Mouse (Mus musculus): ENCODE data around the gene Rimbp2. TPM values are rescaled to one million over a fixed set of nuclear protein-coding genes. Genes with fewer than 3 reads are reported as not detected.

Gene Rimbp2
- polyA plus RNA-seq, 1 experiment from 2014 or later, result not detected

DNA sequence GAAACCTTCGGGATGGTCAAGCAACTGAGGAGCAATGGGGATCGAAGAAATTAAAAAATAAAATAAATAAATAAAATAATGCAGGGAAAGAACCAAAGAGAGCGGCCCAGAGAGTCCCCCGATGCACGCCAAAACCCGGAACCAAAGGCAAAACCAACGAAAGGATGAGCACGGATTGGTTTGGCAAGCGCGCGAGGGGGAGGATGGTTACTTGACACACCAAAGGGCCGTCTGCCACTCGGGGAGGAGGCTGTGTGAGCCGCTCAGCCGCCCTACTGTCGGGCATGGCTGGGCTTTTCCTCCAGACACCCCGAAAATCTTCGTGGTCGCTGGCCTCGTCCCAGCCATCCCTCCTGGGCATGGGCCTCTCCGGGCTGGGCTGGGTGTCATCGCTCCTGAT lies 171.7 kb downstream of the Rimbp2 start:
- H3K27ac ChIP-seq (ENCODE audit: low read length), result no peak overlapping the region
- no peak overlapping the region for H3K4me3 ChIP-seq (ENCODE audit: low read depth, low read length)
- H3K4me1 ChIP-seq (ENCODE audit: control insufficient read depth, low read depth, low read length), result no peaks in the 10 kb centered on the region
- H3K9ac ChIP-seq (ENCODE audit: low read depth, low read length), result no peak overlapping the region
- ATAC-seq (ENCODE audit: low read depth), result no peak
- no peak overlapping the region for H3K4me2 ChIP-seq (ENCODE audit: low read depth, low read length)
- no peaks in the 10 kb centered on the region; the same call in 1 of the 2 replicates for H3K9me3 ChIP-seq (replicated peaks; ENCODE audit: control insufficient read depth, low read length)
- no peaks in the 10 kb centered on the region for H3K27me3 ChIP-seq (ENCODE audit: control insufficient read depth, insufficient read depth, low read depth, low read length)
- 55% methylated on average over 22 of the region's 22 CpGs for WGBS (ENCODE audit: insufficient replicate concordance)
- no peaks in the 10 kb centered on the region for H3K36me3 ChIP-seq (ENCODE audit: control insufficient read depth, insufficient read depth)

DNA sequence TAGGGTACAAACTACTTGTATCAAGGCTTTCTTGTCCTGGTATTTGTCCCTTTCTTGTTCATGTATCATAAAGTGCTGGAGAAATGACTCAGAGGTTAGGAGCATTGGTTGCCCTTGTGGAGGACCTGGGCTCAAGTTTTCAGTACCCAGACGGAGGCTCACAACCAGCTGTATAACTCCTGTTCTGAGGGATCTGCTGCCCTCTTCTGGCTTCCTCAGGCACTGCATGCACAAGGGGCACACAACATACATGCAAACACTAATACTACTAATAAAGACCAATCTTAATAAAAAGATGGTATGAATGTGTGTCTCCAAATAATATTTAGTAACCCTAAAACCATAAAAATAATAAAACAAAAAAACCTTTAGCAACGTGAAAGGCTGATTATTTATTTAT lies 176.9 kb downstream of the Rimbp2 start:
- ATAC-seq (ENCODE audit: low read depth), result no peak
- Histone ChIP-seq H3K9me3 (replicated peaks; ENCODE audit: control insufficient read depth, low read length) (no peaks in the 10 kb centered on the region; the same call in 1 of the 2 replicates), H3K4me3 (ENCODE audit: low read depth, low read length) (no peak overlapping the region), H3K27ac (ENCODE audit: low read length) (no peak overlapping the region), H3K4me1 (ENCODE audit: control insufficient read depth, low read depth, low read length) (no peaks in the 10 kb centered on the region), H3K4me2 (ENCODE audit: low read depth, low read length) (no peak overlapping the region), H3K9ac (ENCODE audit: low read depth, low read length) (no peak overlapping the region), H3K36me3 (ENCODE audit: control insufficient read depth, insufficient read depth) (no peaks in the 10 kb centered on the region), H3K27me3 (ENCODE audit: control insufficient read depth, insufficient read depth, low read depth, low read length) (no peaks in the 10 kb centered on the region)
- WGBS (ENCODE audit: insufficient replicate concordance), result 55% methylated on average over 2 of the region's 2 CpGs

DNA sequence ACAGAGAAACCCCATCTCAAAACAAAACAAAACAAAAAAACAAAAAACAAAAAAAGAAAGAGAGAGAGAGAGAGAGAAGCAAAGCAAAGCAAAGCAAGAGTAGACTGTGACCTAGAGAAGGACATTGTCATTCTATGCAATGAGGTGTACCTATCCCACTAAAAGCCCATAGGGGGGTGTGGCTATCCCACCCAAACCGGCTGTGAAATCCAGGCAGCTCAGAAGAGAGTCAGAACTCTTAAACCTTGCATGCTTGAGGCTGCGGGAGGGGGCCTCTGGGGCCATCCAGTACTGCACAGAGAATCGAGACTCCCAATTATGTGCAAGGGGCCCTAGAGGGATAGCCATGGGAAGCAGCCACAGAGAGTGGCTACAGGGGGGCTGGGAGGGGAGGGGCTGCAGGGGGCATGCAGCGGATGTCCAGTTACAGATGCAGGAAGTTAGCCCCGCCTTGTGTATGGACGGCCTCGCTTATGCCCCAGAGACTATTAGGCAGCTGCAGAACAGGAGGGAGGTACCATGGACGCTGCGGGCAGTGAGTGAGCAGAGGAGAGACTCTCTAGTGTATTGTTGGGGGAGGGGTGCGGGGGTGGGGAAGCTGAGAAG lies 184.2 kb downstream of the Rimbp2 start:
- no peak for ATAC-seq (ENCODE audit: low read depth)
- no peaks in the 10 kb centered on the region; the same call in 1 of the 2 replicates for H3K9me3 ChIP-seq (replicated peaks; ENCODE audit: control insufficient read depth, low read length)
- H3K9ac ChIP-seq (ENCODE audit: low read depth, low read length), result no peak overlapping the region
- no peaks in the 10 kb centered on the region for H3K27me3 ChIP-seq (ENCODE audit: control insufficient read depth, insufficient read depth, low read depth, low read length)
- H3K27ac ChIP-seq (ENCODE audit: low read length), result no peak overlapping the region
- no peaks in the 10 kb centered on the region for H3K36me3 ChIP-seq (ENCODE audit: control insufficient read depth, insufficient read depth)
- 11% methylated on average over 10 of the region's 10 CpGs for WGBS (ENCODE audit: insufficient replicate concordance)
- no peak overlapping the region for H3K4me2 ChIP-seq (ENCODE audit: low read depth, low read length)
- H3K4me1 ChIP-seq (ENCODE audit: control insufficient read depth, low read depth, low read length), result no peaks in the 10 kb centered on the region
- H3K4me3 ChIP-seq (ENCODE audit: low read depth, low read length), result no peak overlapping the region

DNA sequence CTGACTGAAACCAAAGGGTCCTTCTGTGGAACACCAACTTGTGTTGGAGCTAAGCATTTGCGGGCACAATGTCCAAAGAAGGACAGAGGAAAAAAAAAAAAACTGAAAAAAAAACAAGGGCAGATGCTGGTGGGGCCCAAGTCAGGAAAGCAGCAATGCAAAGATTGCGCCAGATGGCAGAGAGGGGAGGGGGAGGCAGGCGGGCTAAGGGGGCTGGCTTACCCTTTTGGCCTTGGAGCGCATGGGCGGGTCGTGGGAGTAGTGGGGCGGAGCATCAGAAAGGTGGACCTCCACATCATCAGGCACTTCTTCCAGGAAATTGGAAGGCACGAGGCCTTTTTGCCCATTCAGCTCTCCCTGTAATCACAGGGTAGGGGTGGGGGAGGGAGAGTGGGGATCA lies 192.2 kb downstream of the Rimbp2 start:
- no peaks in the 10 kb centered on the region for H3K36me3 ChIP-seq (ENCODE audit: control insufficient read depth, insufficient read depth)
- WGBS (ENCODE audit: insufficient replicate concordance), result 26% methylated on average over 8 of the region's 8 CpGs
- H3K9me3 ChIP-seq (replicated peaks; ENCODE audit: control insufficient read depth, low read length), result peaks cover 3% of the 10 kb centered on the region; the same call in 1 of the 2 replicates
- no peaks in the 10 kb centered on the region for H3K4me1 ChIP-seq (ENCODE audit: control insufficient read depth, low read depth, low read length)
- H3K9ac ChIP-seq (ENCODE audit: low read depth, low read length), result no peak overlapping the region
- no peaks in the 10 kb centered on the region for H3K27me3 ChIP-seq (ENCODE audit: control insufficient read depth, insufficient read depth, low read depth, low read length)
- H3K27ac ChIP-seq (ENCODE audit: low read length), result no peak overlapping the region
- no peak overlapping the region for H3K4me3 ChIP-seq (ENCODE audit: low read depth, low read length)
- ATAC-seq (ENCODE audit: low read depth), result no peak
- H3K4me2 ChIP-seq (ENCODE audit: low read depth, low read length), result no peak overlapping the region

DNA sequence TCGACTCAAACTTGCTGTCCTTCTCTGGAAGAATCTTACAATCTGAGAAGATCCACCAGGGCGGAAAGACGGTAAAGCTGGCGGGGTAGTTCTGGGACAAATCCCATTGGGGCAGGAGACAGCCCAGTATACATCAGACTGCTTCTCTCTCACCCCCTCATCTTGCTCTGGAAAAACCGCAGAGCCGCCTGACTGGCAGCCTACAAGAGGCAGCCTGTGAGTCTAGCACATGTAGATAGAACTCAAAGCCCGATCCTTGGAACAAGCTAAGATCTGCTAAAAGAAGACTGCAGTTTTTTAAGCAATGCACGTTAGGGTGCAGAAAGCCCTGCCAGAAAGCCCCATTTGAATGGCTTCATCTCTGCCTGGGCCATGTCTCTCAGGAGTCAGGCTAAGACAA lies 207.0 kb downstream of the Rimbp2 start:
- WGBS (ENCODE audit: insufficient replicate concordance), result 72% methylated on average over 8 of the region's 8 CpGs

DNA sequence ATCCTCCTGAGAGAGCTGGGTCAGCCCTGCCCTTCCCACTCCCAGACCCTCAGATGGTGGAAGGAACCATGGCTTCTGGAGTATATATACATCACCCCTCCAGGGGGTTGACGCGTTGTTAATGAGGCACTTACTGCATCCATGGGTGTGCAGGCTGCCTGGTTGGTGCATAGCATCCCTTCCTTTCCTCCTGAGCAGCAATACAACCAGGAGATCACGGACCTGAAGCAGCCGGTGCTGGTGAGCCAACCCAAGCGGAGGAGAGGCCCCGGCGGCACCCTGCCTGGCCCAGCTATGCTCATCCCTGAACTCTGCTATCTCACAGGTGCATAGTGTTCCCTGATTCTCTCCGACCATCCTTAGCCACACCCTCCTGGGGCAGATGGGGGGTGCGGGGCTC lies 208.1 kb downstream of the Rimbp2 start:
- 69% methylated on average over 9 of the region's 9 CpGs for WGBS (ENCODE audit: insufficient replicate concordance)
- H3K4me2 ChIP-seq (ENCODE audit: low read depth, low read length), result no peak overlapping the region

More for the DNA sequence above, 207.0 kb downstream of the Rimbp2 start:
- Histone ChIP-seq H3K27me3 (ENCODE audit: control insufficient read depth, insufficient read depth, low read depth, low read length) (no peaks in the 10 kb centered on the region), H3K36me3 (ENCODE audit: control insufficient read depth, insufficient read depth) (no peaks in the 10 kb centered on the region), H3K4me2 (ENCODE audit: low read depth, low read length) (no peak overlapping the region), H3K9ac (ENCODE audit: low read depth, low read length) (no peak overlapping the region), H3K4me3 (ENCODE audit: low read depth, low read length) (no peak overlapping the region), H3K9me3 (replicated peaks; ENCODE audit: control insufficient read depth, low read length) (no peaks in the 10 kb centered on the region), H3K4me1 (ENCODE audit: control insufficient read depth, low read depth, low read length) (no peaks in the 10 kb centered on the region), H3K27ac (ENCODE audit: low read length) (no peak overlapping the region)
- ATAC-seq (ENCODE audit: low read depth), result no peak

DNA sequence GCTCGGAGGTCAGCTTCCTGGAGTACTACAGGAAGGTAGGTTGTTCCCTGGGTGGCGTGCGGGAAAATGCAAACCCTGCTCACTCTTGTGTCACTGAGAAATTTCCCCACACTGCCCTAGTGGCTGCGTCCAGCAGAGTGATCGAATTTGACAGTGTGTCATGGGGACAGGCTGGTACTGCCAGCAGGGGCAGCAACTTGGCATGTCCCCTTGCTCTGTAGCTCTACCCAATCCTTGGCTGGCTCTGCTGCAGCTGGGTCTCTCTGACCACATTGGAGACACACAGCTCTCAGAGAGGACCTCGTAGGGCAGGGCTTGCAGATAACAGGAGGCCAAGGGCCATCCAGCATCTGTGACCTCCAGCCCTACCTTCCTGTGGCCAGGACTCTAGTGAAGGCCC lies 208.9 kb downstream of the Rimbp2 start:
- Histone ChIP-seq H3K4me1 (ENCODE audit: control insufficient read depth, low read depth, low read length) (no peaks in the 10 kb centered on the region), H3K4me2 (ENCODE audit: low read depth, low read length) (no peak overlapping the region), H3K9ac (ENCODE audit: low read depth, low read length) (no peak overlapping the region), H3K4me3 (ENCODE audit: low read depth, low read length) (no peak overlapping the region), H3K27ac (ENCODE audit: low read length) (no peak overlapping the region), H3K27me3 (ENCODE audit: control insufficient read depth, insufficient read depth, low read depth, low read length) (no peaks in the 10 kb centered on the region), H3K36me3 (ENCODE audit: control insufficient read depth, insufficient read depth) (no peaks in the 10 kb centered on the region), H3K9me3 (replicated peaks; ENCODE audit: control insufficient read depth, low read length) (no peaks in the 10 kb centered on the region)
- 65% methylated on average over 6 of the region's 6 CpGs for WGBS (ENCODE audit: insufficient replicate concordance)
- ATAC-seq (ENCODE audit: low read depth), result no peak

More for the DNA sequence above, 208.1 kb downstream of the Rimbp2 start:
- no peaks in the 10 kb centered on the region for H3K4me1 ChIP-seq (ENCODE audit: control insufficient read depth, low read depth, low read length)
- no peak overlapping the region for H3K27ac ChIP-seq (ENCODE audit: low read length)
- no peaks in the 10 kb centered on the region for H3K27me3 ChIP-seq (ENCODE audit: control insufficient read depth, insufficient read depth, low read depth, low read length)
- ATAC-seq (ENCODE audit: low read depth), result no peak
- H3K4me3 ChIP-seq (ENCODE audit: low read depth, low read length), result no peak overlapping the region
- H3K9me3 ChIP-seq (replicated peaks; ENCODE audit: control insufficient read depth, low read length), result no peaks in the 10 kb centered on the region
- H3K9ac ChIP-seq (ENCODE audit: low read depth, low read length), result no peak overlapping the region
- H3K36me3 ChIP-seq (ENCODE audit: control insufficient read depth, insufficient read depth), result no peaks in the 10 kb centered on the region

DNA sequence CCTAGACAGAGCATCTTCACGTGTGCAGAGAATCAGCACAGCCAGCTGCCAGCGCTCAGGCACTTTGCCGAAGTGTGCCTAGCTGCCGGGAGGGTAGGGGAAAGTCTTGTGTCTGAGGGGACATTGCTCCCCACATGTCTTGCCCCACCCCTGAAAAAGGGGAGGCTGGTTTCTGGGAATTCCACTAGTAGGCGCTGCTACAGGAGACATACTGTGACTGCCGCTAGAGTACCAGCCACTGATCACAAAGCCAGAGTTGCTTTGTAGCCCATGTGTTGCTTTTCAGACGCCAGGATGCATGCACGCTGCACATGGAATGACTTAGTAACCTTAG lies 213.5 kb downstream of the Rimbp2 start:
- H3K36me3 ChIP-seq (ENCODE audit: control insufficient read depth, insufficient read depth), result no peaks in the 10 kb centered on the region
- no peak overlapping the region for H3K27ac ChIP-seq (ENCODE audit: low read length)
- no peaks in the 10 kb centered on the region for H3K9me3 ChIP-seq (replicated peaks; ENCODE audit: control insufficient read depth, low read length)
- ATAC-seq (ENCODE audit: low read depth), result no peak
- no peaks in the 10 kb centered on the region for H3K4me1 ChIP-seq (ENCODE audit: control insufficient read depth, low read depth, low read length)
- no peaks in the 10 kb centered on the region for H3K27me3 ChIP-seq (ENCODE audit: control insufficient read depth, insufficient read depth, low read depth, low read length)
- H3K4me3 ChIP-seq (ENCODE audit: low read depth, low read length), result no peak overlapping the region
- no peak overlapping the region for H3K4me2 ChIP-seq (ENCODE audit: low read depth, low read length)
- WGBS (ENCODE audit: insufficient replicate concordance), result 34% methylated on average over 8 of the region's 8 CpGs
- no peak overlapping the region for H3K9ac ChIP-seq (ENCODE audit: low read depth, low read length)

DNA sequence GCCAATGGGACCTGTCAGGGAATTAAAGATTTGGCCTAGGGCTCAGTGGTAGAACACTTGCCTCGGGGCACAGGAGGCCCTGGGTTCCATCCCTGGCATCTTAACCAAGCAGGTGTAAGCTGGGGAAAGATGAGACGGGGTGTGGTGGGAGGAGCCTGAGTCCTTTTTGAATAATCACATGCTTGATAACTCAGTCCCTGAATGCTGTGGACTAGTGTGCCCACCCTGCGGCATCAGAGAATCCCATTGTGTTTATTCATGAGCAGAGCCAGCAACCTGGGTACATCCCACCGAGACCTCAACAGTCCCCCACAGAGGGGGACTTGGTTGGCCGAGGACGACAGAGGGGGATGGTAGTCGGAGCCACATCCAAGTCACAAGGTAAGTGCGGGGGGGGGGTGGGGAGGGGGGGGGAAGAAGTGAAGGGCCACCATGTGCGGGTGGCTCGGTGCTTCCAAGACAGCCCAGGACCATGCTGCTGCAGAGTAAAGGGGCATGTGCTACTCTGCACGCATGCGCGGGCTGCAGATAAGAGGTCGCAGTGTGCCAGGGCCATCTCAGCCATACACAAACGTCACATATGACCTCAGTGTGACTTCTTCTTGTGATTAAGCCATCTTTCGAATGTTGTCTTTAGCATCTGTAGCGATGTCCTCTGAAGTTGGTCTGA lies 214.0 kb downstream of the Rimbp2 start:
- Histone ChIP-seq H3K27ac (ENCODE audit: low read length) (no peak overlapping the region), H3K9ac (ENCODE audit: low read depth, low read length) (no peak overlapping the region), H3K27me3 (ENCODE audit: control insufficient read depth, insufficient read depth, low read depth, low read length) (no peaks in the 10 kb centered on the region), H3K9me3 (replicated peaks; ENCODE audit: control insufficient read depth, low read length) (no peaks in the 10 kb centered on the region), H3K4me1 (ENCODE audit: control insufficient read depth, low read depth, low read length) (no peaks in the 10 kb centered on the region), H3K4me2 (ENCODE audit: low read depth, low read length) (no peak overlapping the region), H3K36me3 (ENCODE audit: control insufficient read depth, insufficient read depth) (no peaks in the 10 kb centered on the region), H3K4me3 (ENCODE audit: low read depth, low read length) (no peak overlapping the region)
- no peak for ATAC-seq (ENCODE audit: low read depth)
- WGBS (ENCODE audit: insufficient replicate concordance), result 36% methylated on average over 16 of the region's 17 CpGs

All from liver, embryonic 16.5 days (tissue).